Mouse (Mus musculus): ENCODE measurements around the gene Larp1b.

DNA sequence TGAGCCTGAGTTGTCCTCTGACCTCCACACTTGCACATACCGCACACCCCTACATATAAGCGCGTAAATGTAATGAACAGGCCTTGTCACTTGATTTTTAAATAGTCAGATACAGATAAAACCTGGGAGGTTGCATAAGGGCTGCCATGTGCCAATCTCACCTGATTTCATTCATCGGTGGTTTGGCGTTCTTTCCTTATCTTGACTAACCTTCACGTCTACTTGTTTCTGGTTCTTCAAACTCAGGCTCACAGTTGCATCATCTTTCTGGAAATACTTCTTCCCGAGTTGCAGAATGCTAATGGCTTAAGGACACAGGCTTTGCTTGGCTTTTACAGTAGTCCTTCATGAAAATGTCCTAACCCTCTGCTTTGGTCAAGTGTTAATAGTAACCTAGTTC, 71.1 kb downstream of the Larp1b start:
- no peak for TF ChIP-seq CTCF (IDR thresholded peaks at IDR 0.05; ENCODE audit: extremely low read depth, insufficient read depth, insufficient read length, insufficient replicate concordance)
- TF ChIP-seq POLR2A (IDR thresholded peaks at IDR 0.05; ENCODE audit: low read depth, low read length), result no peak
